Mouse (Mus musculus): ENCODE data around the gene Batf3. TPM values are rescaled to one million over a fixed set of nuclear protein-coding genes. Genes with fewer than 3 reads are reported as not detected.

Batf3 gene
- polyA plus RNA-seq, 1 experiment = 2.7 TPM

GRCm38 (mm10) chr1:191062241-191062780 is 35.3 kb upstream of the Batf3 start:
- Histone ChIP-seq H3K9ac (ENCODE audit: low read depth, poor library complexity, severe bottlenecking) (peak overlapping the region; percentile 90), H3K9me3 (replicated peaks; ENCODE audit: control insufficient read depth, insufficient read depth, low read length, poor library complexity, severe bottlenecking) (no peaks in the 10 kb centered on the region), H3K27ac (ENCODE audit: insufficient read depth, low read length) (no peak overlapping the region), H3K27me3 (ENCODE audit: control insufficient read depth, insufficient read depth, low read length, poor library complexity, severe bottlenecking) (no peaks in the 10 kb centered on the region), H3K36me3 (ENCODE audit: control insufficient read depth, insufficient read depth, low read length, poor library complexity, severe bottlenecking) (peaks cover 7% of the 10 kb centered on the region), H3K4me1 (ENCODE audit: control insufficient read depth, insufficient read depth, low read length) (no peaks in the 10 kb centered on the region), H3K4me3 (ENCODE audit: low read depth, low read length) (peak overlapping the region; percentile 76)
- TF ChIP-seq EP300 (IDR thresholded peaks at IDR 0.05; ENCODE audit: insufficient read depth, low read depth, low read length) = no peak
- no peak for TF ChIP-seq CTCF (IDR thresholded peaks at IDR 0.05; ENCODE audit: low read depth, low read length)
- no peak for TF ChIP-seq POLR2A (IDR thresholded peaks at IDR 0.05; ENCODE audit: insufficient read depth, low read length)

- TF ChIP-seq EP300 (IDR thresholded peaks at IDR 0.05; ENCODE audit: insufficient read depth, low read depth, low read length) (no peak), CTCF (IDR thresholded peaks at IDR 0.05; ENCODE audit: low read depth, low read length) (no peak), POLR2A (IDR thresholded peaks at IDR 0.05; ENCODE audit: insufficient read depth, low read length) (no peak)
- no peaks in the 10 kb centered on the region for H3K27me3 ChIP-seq (ENCODE audit: control insufficient read depth, insufficient read depth, low read length, poor library complexity, severe bottlenecking)
- no peaks in the 10 kb centered on the region for H3K9me3 ChIP-seq (replicated peaks; ENCODE audit: control insufficient read depth, insufficient read depth, low read length, poor library complexity, severe bottlenecking)
- no peak within 1 kb of the TSS for H3K27ac ChIP-seq (ENCODE audit: insufficient read depth, low read length)
- peaks cover 7% of the 10 kb centered on the region for H3K36me3 ChIP-seq (ENCODE audit: control insufficient read depth, insufficient read depth, low read length, poor library complexity, severe bottlenecking)
- H3K9ac ChIP-seq (ENCODE audit: low read depth, poor library complexity, severe bottlenecking) = peak within 1 kb of the TSS; percentile 90
- no peaks in the 10 kb centered on the region for H3K4me1 ChIP-seq (ENCODE audit: control insufficient read depth, insufficient read depth, low read length)
- H3K4me3 ChIP-seq (ENCODE audit: low read depth, low read length) = peak within 1 kb of the TSS; percentile 84
Observed at GRCm38 (mm10) chr1:191062781-191063485, 34.7 kb upstream of the Batf3 start, which contains the start of the genes Tatdn3 and Nsl1. Tatdn3 (minus strand) TSS chr1:191062932. Nsl1 (plus strand) TSS chr1:191063012.

GRCm38 (mm10) chr1:191063700-191064099 is 33.9 kb upstream of the Batf3 start:
- Histone ChIP-seq H3K4me3 (ENCODE audit: low read depth, low read length) (peak overlapping the region; percentile 84), H3K4me1 (ENCODE audit: control insufficient read depth, insufficient read depth, low read length) (no peaks in the 10 kb centered on the region), H3K9me3 (replicated peaks; ENCODE audit: control insufficient read depth, insufficient read depth, low read length, poor library complexity, severe bottlenecking) (no peaks in the 10 kb centered on the region), H3K27ac (ENCODE audit: insufficient read depth, low read length) (no peak overlapping the region), H3K36me3 (ENCODE audit: control insufficient read depth, insufficient read depth, low read length, poor library complexity, severe bottlenecking) (peaks cover 8% of the 10 kb centered on the region), H3K9ac (ENCODE audit: low read depth, poor library complexity, severe bottlenecking) (peak overlapping the region; percentile 90), H3K27me3 (ENCODE audit: control insufficient read depth, insufficient read depth, low read length, poor library complexity, severe bottlenecking) (no peaks in the 10 kb centered on the region)
- TF ChIP-seq EP300 (IDR thresholded peaks at IDR 0.05; ENCODE audit: insufficient read depth, low read depth, low read length) (no peak), POLR2A (IDR thresholded peaks at IDR 0.05; ENCODE audit: insufficient read depth, low read length) (no peak), CTCF (IDR thresholded peaks at IDR 0.05; ENCODE audit: low read depth, low read length) (no peak)

GRCm38 (mm10) chr1:191064535-191064934 is 33.1 kb upstream of the Batf3 start:
- peaks cover 16% of the 10 kb centered on the region for H3K36me3 ChIP-seq (ENCODE audit: control insufficient read depth, insufficient read depth, low read length, poor library complexity, severe bottlenecking)
- no peaks in the 10 kb centered on the region for H3K27me3 ChIP-seq (ENCODE audit: control insufficient read depth, insufficient read depth, low read length, poor library complexity, severe bottlenecking)
- no peak for TF ChIP-seq CTCF (IDR thresholded peaks at IDR 0.05; ENCODE audit: low read depth, low read length)
- TF ChIP-seq EP300 (IDR thresholded peaks at IDR 0.05; ENCODE audit: insufficient read depth, low read depth, low read length) = no peak
- TF ChIP-seq POLR2A (IDR thresholded peaks at IDR 0.05; ENCODE audit: insufficient read depth, low read length) = no peak
- no peak overlapping the region for H3K9ac ChIP-seq (ENCODE audit: low read depth, poor library complexity, severe bottlenecking)
- no peak overlapping the region for H3K27ac ChIP-seq (ENCODE audit: insufficient read depth, low read length)
- no peak overlapping the region for H3K4me3 ChIP-seq (ENCODE audit: low read depth, low read length)
- no peaks in the 10 kb centered on the region for H3K9me3 ChIP-seq (replicated peaks; ENCODE audit: control insufficient read depth, insufficient read depth, low read length, poor library complexity, severe bottlenecking)
- peaks cover 2% of the 10 kb centered on the region for H3K4me1 ChIP-seq (ENCODE audit: control insufficient read depth, insufficient read depth, low read length)

- H3K4me3 ChIP-seq (ENCODE audit: low read depth, low read length) = no peak overlapping the region
- no peak for TF ChIP-seq CTCF (IDR thresholded peaks at IDR 0.05; ENCODE audit: low read depth, low read length)
- no peak for TF ChIP-seq POLR2A (IDR thresholded peaks at IDR 0.05; ENCODE audit: insufficient read depth, low read length)
- no peak for TF ChIP-seq EP300 (IDR thresholded peaks at IDR 0.05; ENCODE audit: insufficient read depth, low read depth, low read length)
- peaks cover 22% of the 10 kb centered on the region for H3K36me3 ChIP-seq (ENCODE audit: control insufficient read depth, insufficient read depth, low read length, poor library complexity, severe bottlenecking)
- peaks cover 2% of the 10 kb centered on the region for H3K4me1 ChIP-seq (ENCODE audit: control insufficient read depth, insufficient read depth, low read length)
- no peak overlapping the region for H3K9ac ChIP-seq (ENCODE audit: low read depth, poor library complexity, severe bottlenecking)
- H3K27ac ChIP-seq (ENCODE audit: insufficient read depth, low read length) = no peak overlapping the region
- H3K9me3 ChIP-seq (replicated peaks; ENCODE audit: control insufficient read depth, insufficient read depth, low read length, poor library complexity, severe bottlenecking) = no peaks in the 10 kb centered on the region
- no peaks in the 10 kb centered on the region for H3K27me3 ChIP-seq (ENCODE audit: control insufficient read depth, insufficient read depth, low read length, poor library complexity, severe bottlenecking)
Observed at GRCm38 (mm10) chr1:191065188-191065587, 32.5 kb upstream of the Batf3 start.

- Histone ChIP-seq H3K27ac (ENCODE audit: insufficient read depth, low read length) (no peak overlapping the region), H3K9ac (ENCODE audit: low read depth, poor library complexity, severe bottlenecking) (no peak overlapping the region), H3K4me3 (ENCODE audit: low read depth, low read length) (no peak overlapping the region), H3K27me3 (ENCODE audit: control insufficient read depth, insufficient read depth, low read length, poor library complexity, severe bottlenecking) (no peaks in the 10 kb centered on the region), H3K9me3 (replicated peaks; ENCODE audit: control insufficient read depth, insufficient read depth, low read length, poor library complexity, severe bottlenecking) (no peaks in the 10 kb centered on the region), H3K36me3 (ENCODE audit: control insufficient read depth, insufficient read depth, low read length, poor library complexity, severe bottlenecking) (peaks cover 50% of the 10 kb centered on the region), H3K4me1 (ENCODE audit: control insufficient read depth, insufficient read depth, low read length) (peaks cover 2% of the 10 kb centered on the region)
- peak; percentile 32 for TF ChIP-seq CTCF (IDR thresholded peaks at IDR 0.05; ENCODE audit: low read depth, low read length)
- no peak for TF ChIP-seq EP300 (IDR thresholded peaks at IDR 0.05; ENCODE audit: insufficient read depth, low read depth, low read length)
Observed at GRCm38 (mm10) chr1:191068377-191068776, 29.3 kb upstream of the Batf3 start.

All from ES-Bruce4 (cell line).